Mouse (Mus musculus) spleen, adult 2 months (tissue): ENCODE data around the gene Ctdspl. TPM values are rescaled to one million over a fixed set of nuclear protein-coding genes. Genes with fewer than 3 reads are reported as not detected.

Source experiments
- DNase-seq, 2 experiments: peaks; one replicate each; pipeline versions ENCODE4 v3.0.0 to v3.0.0-alpha.2; 2012 to 2021; ENCODE audit warnings: low spot score in 2 of 2, low read depth in 1 of 2
- H3K27ac ChIP-seq: fragments of 200-500 bp; 2 replicates; pipeline ENCODE4 v1.5.1; 2012; ENCODE audit warnings: low read length, inconsistent platforms; ENCODE audit not compliant: insufficient read depth
- H3K27me3 ChIP-seq: fragments of 200-500 bp; 2 replicates; pipeline ENCODE4 v1.6.1; 2012; ENCODE audit warnings: mild to moderate bottlenecking, moderate library complexity, low read length, inconsistent platforms; ENCODE audit not compliant: control insufficient read depth, insufficient read depth
- H3K36me3 ChIP-seq: fragments of 200-500 bp; 2 replicates; pipeline ENCODE4 v1.6.1; 2012; ENCODE audit warnings: mild to moderate bottlenecking, low read length, inconsistent platforms; ENCODE audit not compliant: control insufficient read depth, insufficient read depth
- H3K4me1 ChIP-seq: fragments of 200-500 bp; 2 replicates; pipeline ENCODE4 v1.6.1; 2011; ENCODE audit warnings: inconsistent platforms; ENCODE audit not compliant: control insufficient read depth, insufficient read depth, insufficient read length
- H3K4me3 ChIP-seq: fragments of 200-500 bp; 2 replicates; pipeline ENCODE4 v1.5.1; 2011; ENCODE audit warnings: mild to moderate bottlenecking, inconsistent platforms; ENCODE audit not compliant: insufficient read depth, insufficient read length; ENCODE audit errors: extremely low read depth
- CTCF ChIP-seq: fragments of 200-500 bp; IDR thresholded peaks from 2 replicates; pipeline ENCODE4 v1.5.1; 2011; ENCODE audit warnings: mild to moderate bottlenecking, inconsistent platforms; ENCODE audit not compliant: insufficient read depth, insufficient read length, insufficient replicate concordance; ENCODE audit errors: extremely low read depth
- POLR2A ChIP-seq: fragments of 200-500 bp; IDR thresholded peaks from 2 replicates; pipeline ENCODE4 v1.6.1; 2011; ENCODE audit warnings: low read depth, low read length, inconsistent platforms
- WGBS: fragments of 180-500 bp; shearing (Covaris S2); methylation state at CpG from one replicate; pipeline ENCODE4 v1.1.7; 2018; 5-methylcytosine and 5-hydroxymethylcytosine counted together
- polyA plus RNA-seq: library from polyadenylated mRNA; depleted of rRNA; stranded (reverse); fragments of >200 nt; gene quantifications from 2 replicates; pipeline ENCODE4 v1.2.3, GENCODE M21; 2012

The Ctdspl gene
- polyA plus RNA-seq, 1 experiment: 6.8 TPM

DNA sequence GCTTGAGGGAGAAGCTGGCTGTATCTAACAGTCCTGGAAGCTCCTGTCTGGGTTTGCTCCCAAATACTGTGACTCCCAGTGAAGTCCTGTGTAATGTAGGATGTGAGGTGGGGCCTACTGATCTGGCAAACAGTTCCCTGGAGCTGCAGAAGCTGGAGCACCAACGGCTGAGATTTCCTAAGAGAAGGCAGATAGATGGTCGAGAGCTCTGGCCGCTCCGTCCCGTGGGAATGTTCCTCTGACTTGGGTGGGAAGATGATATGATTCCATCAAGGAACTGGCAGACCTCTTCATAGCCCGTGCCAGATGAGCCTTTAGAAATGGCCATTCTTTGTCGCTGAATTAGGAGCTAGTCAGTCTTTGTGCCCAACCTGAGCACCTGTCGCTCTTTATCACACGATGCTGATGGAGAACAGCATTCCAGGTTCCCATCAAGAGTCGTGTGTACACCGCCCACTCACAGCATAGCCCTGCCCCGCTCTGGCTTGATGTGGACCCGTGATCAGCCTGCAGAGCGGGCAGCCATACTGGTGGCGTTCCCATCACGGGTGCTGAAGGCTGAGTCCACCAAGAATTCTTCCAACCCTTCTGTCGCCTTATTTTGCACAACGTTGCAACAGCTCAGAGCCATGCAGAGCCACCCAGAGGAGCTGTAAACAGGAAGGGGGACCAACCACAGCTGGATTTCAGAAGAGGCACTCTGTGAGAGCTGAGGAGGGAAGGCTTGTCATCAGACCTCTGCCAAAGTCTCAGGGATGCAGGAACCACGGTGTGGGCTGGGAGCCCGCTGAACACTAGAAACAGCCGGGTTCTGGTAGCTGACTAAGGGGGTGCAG lies 65.7 kb downstream of the Ctdspl start:
- no peak for TF ChIP-seq POLR2A
- no peak for TF ChIP-seq CTCF
- no peak for DNase-seq
- no peaks in the 10 kb centered on the region for H3K27me3 ChIP-seq
- H3K4me1 ChIP-seq: no peaks in the 10 kb centered on the region; the same call in 1 of the 2 replicates
- no peaks in the 10 kb centered on the region for H3K36me3 ChIP-seq
- no peak overlapping the region for H3K27ac ChIP-seq
- H3K4me3 ChIP-seq: no peak overlapping the region
- WGBS: 77% methylated on average over 21 of the region's 21 CpGs

- no peak overlapping the region for H3K27ac ChIP-seq
- H3K4me1 ChIP-seq: no peaks in the 10 kb centered on the region; the same call in 1 of the 2 replicates
- TF ChIP-seq POLR2A (no peak), CTCF (no peak)
- WGBS: 91% methylated on average over 5 of the region's 5 CpGs
- no peaks in the 10 kb centered on the region for H3K27me3 ChIP-seq
- no peak for DNase-seq
- H3K4me3 ChIP-seq: no peak overlapping the region
- no peaks in the 10 kb centered on the region for H3K36me3 ChIP-seq
Measured at GRCm38 (mm10) chr9:118992586-118992955, 66.3 kb downstream of the Ctdspl start.

- H3K4me1 ChIP-seq: no peaks in the 10 kb centered on the region; the same call in 1 of the 2 replicates
- no peak overlapping the region for H3K27ac ChIP-seq
- TF ChIP-seq CTCF (no peak), POLR2A (no peak)
Measured at GRCm38 (mm10) chr9:118994524-118995227, 68.4 kb downstream of the Ctdspl start.

DNA sequence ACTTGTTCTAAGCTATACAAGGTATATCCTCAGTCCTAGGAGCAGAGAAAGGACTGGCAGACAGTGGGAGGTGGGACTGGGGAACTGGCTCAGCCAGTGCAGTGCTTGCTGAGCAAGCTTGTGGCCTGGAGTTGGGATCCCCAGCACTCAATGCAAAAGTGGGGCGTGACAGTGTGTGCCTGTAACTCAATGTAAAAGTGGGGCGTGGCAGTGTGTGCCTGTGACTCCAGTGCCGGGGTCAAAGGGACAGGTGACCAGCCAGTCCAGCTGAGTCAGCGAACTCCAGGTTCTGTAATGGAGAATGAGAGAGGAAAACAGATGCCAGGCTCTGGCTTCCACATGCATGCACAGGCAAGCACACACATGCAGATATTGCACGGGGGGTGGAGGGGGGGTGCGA lies 69.3 kb downstream of the Ctdspl start:
- H3K4me3 ChIP-seq: no peak overlapping the region
- no peaks in the 10 kb centered on the region for H3K27me3 ChIP-seq
- H3K27ac ChIP-seq: no peak overlapping the region
- 85% methylated on average over 6 of the region's 6 CpGs for WGBS
- TF ChIP-seq CTCF: no peak
- TF ChIP-seq POLR2A: no peak
- DNase-seq: no peak
- H3K4me1 ChIP-seq: peaks cover 4% of the 10 kb centered on the region; the same call in 1 of the 2 replicates
- no peaks in the 10 kb centered on the region for H3K36me3 ChIP-seq

More at GRCm38 (mm10) chr9:118994524-118995227, 68.4 kb downstream of the Ctdspl start:
- H3K27me3 ChIP-seq: no peaks in the 10 kb centered on the region
- WGBS: 83% methylated on average over 12 of the region's 12 CpGs
- no peak overlapping the region for H3K4me3 ChIP-seq
- DNase-seq: no peak
- H3K36me3 ChIP-seq: no peaks in the 10 kb centered on the region

DNA sequence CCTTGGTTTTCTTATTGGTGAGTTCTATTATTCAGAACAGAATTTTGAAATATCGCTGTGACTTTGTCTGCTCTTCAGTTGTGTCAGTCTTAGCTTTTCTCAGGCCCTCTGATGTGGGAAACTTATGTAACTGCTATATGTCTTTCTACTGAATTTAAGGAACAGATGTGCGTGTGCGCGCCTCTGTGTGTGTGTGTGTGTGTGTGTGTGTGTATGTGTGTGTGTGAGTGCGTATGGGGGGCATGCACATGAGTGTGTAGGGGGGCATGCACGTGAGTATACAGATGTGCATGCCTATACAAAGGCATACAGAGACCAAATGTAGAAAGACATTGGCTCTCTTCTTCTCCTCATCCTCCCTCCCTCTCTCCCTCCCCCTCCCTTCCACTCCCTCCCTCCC lies 71.0 kb downstream of the Ctdspl start:
- 64% methylated on average over 6 of the region's 6 CpGs for WGBS
- no peaks in the 10 kb centered on the region for H3K36me3 ChIP-seq
- DNase-seq: no peak
- H3K4me1 ChIP-seq: peaks cover 9% of the 10 kb centered on the region; the same call in 1 of the 2 replicates
- TF ChIP-seq POLR2A (no peak), CTCF (no peak)
- no peak overlapping the region for H3K27ac ChIP-seq
- H3K4me3 ChIP-seq: no peak overlapping the region
- no peaks in the 10 kb centered on the region for H3K27me3 ChIP-seq

DNA sequence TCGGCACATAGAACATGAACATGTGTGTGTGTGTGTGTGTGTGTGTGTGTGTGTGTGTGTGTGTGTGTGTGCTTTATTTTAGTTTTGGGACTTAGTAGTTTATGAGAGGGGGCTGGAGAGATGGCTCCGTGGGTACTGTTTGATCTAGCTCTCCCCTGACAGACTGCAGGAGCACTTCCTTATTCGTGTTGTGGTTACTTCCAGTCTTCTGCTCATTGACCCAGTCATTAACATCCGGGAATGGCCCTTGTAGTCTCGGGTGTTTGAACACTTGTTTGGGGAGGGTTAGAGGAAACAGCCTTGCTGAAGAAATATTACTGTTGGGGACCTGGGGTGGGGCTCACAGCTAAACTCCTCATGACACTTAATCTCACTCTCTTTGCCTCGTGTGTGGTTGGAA lies 73.9 kb downstream of the Ctdspl start:
- WGBS: 23% methylated on average over 6 of the region's 6 CpGs
- Histone ChIP-seq H3K36me3 (no peaks in the 10 kb centered on the region), H3K4me3 (no peak overlapping the region), H3K27me3 (no peaks in the 10 kb centered on the region), H3K27ac (no peak overlapping the region), H3K4me1 (peaks cover 9% of the 10 kb centered on the region; the same call in 1 of the 2 replicates)
- DNase-seq: no peak
- TF ChIP-seq POLR2A: no peak
- no peak for TF ChIP-seq CTCF

GRCm38 (mm10) chr9:119002267-119002666 lies 76.0 kb downstream of the Ctdspl start:
- no peak for DNase-seq
- Histone ChIP-seq H3K27ac (no peak overlapping the region), H3K27me3 (no peaks in the 10 kb centered on the region), H3K4me3 (no peak overlapping the region), H3K36me3 (no peaks in the 10 kb centered on the region), H3K4me1 (peaks cover 9% of the 10 kb centered on the region; the same call in 1 of the 2 replicates)
- 61% methylated on average over 17 of the region's 17 CpGs for WGBS
- TF ChIP-seq POLR2A: no peak
- no peak for TF ChIP-seq CTCF
